Mouse (Mus musculus) lung, postnatal 0 days (tissue): ENCODE data around the gene Slc25a22.
A peak's percentile ranks its signal among the peaks of the same experiment; 100 is the strongest.

Experiments
- CTCF ChIP-seq: IDR thresholded peaks from 2 replicates; pipeline ENCODE4 v1.5.1; 2016; ENCODE audit warnings: antibody characterized with exemption, mild to moderate bottlenecking
- EP300 ChIP-seq: IDR thresholded peaks from 2 replicates; pipeline ENCODE4 v1.6.1; 2016; ENCODE audit warnings: antibody characterized with exemption, mild to moderate bottlenecking, control low read depth

- TF ChIP-seq CTCF (peak; percentile 68), EP300 (peak; percentile 26; the same call in 1 of the 2 replicates)
These were observed 31.0 kb upstream of the Slc25a22 start for GRCm38 (mm10) chr7:141468522-141469211.
